Mouse (Mus musculus) bone marrow, adult 2 months (tissue): Measurements from ENCODE around the gene Colgalt2. TPM values are rescaled to one million over a fixed set of nuclear protein-coding genes. Genes with fewer than 3 reads are reported as not detected.

ENCODE experiments used
- H3K27ac ChIP-seq: fragments of 200-500 bp; 2 replicates; pipeline ENCODE4 v1.5.1; 2012; ENCODE audit warnings: low read depth, mild to moderate bottlenecking, control low read depth, inconsistent platforms, low read length; ENCODE audit not compliant: control insufficient read depth, poor library complexity, insufficient read depth
- H3K4me1 ChIP-seq: fragments of 200-500 bp; 2 replicates; pipeline ENCODE4 v1.6.1; 2011; ENCODE audit warnings: low read length; ENCODE audit not compliant: control insufficient read depth, insufficient read depth
- H3K4me3 ChIP-seq: fragments of 200-500 bp; replicated peaks from 2 replicates; pipeline ENCODE3; 2011; ENCODE audit warnings: mild to moderate bottlenecking, low read depth, low read length, control low read depth; ENCODE audit not compliant: control insufficient read depth
- CTCF ChIP-seq: fragments of 200-500 bp; IDR thresholded peaks from 2 replicates; pipeline ENCODE4 v1.5.1; 2011; ENCODE audit warnings: low read length, control low read depth; ENCODE audit not compliant: control insufficient read depth, insufficient read depth
- POLR2A ChIP-seq: fragments of 200-500 bp; IDR thresholded peaks from 2 replicates; pipeline ENCODE4 v1.6.1; 2011; ENCODE audit warnings: low read depth, mild to moderate bottlenecking, control low read depth, low read length, borderline replicate concordance; ENCODE audit not compliant: control insufficient read depth
- WGBS: fragments of 180-500 bp; shearing (Covaris S2); methylation state at CpG from one replicate; pipeline ENCODE4 v1.1.7; 2018; 5-methylcytosine and 5-hydroxymethylcytosine counted together
- polyA plus RNA-seq: library from polyadenylated mRNA; stranded (reverse); fragments of >200 nt; gene quantifications from 2 replicates; pipeline ENCODE4 v1.2.4, GENCODE M21; 2011; ENCODE audit warnings: low replicate concordance; ENCODE audit not compliant: missing spikeins, insufficient read depth, insufficient read length

Colgalt2 gene
- polyA plus RNA-seq, 1 experiment: 0.60 TPM

GRCm38 (mm10) chr1:152540304-152540887, 140.8 kb downstream of the Colgalt2 start:
- Histone ChIP-seq H3K27ac (no peak overlapping the region), H3K4me1 (no peaks in the 10 kb centered on the region; the same call in 1 of the 2 replicates), H3K4me3 (no peak overlapping the region)
- WGBS: 41% methylated on average over 3 of the region's 3 CpGs
- TF ChIP-seq CTCF (no peak), POLR2A (no peak)

- Histone ChIP-seq H3K4me3 (no peak overlapping the region), H3K4me1 (no peaks in the 10 kb centered on the region), H3K27ac (no peak overlapping the region)
- TF ChIP-seq CTCF (no peak), POLR2A (no peak)
- 85% methylated on average over 6 of the region's 6 CpGs for WGBS
Measured at GRCm38 (mm10) chr1:152542747-152543378, 143.2 kb downstream of the Colgalt2 start.

- no peak overlapping the region for H3K27ac ChIP-seq
- 82% methylated on average over 2 of the region's 2 CpGs for WGBS
- H3K4me3 ChIP-seq: no peak overlapping the region
- TF ChIP-seq CTCF: no peak
- TF ChIP-seq POLR2A: no peak
- H3K4me1 ChIP-seq: no peaks in the 10 kb centered on the region
Measured at GRCm38 (mm10) chr1:152543449-152544159, 144.0 kb downstream of the Colgalt2 start.

- TF ChIP-seq CTCF (no peak), POLR2A (no peak)
Measured at GRCm38 (mm10) chr1:152549061-152549738, 149.6 kb downstream of the Colgalt2 start.

GRCm38 (mm10) chr1:152550544-152550943, 150.9 kb downstream of the Colgalt2 start:
- no peak overlapping the region for H3K4me3 ChIP-seq
- TF ChIP-seq POLR2A: no peak
- no peak for TF ChIP-seq CTCF
- no peak overlapping the region for H3K27ac ChIP-seq
- 85% methylated on average over 2 of the region's 2 CpGs for whole genome bisulfite sequencing
- H3K4me1 ChIP-seq: no peaks in the 10 kb centered on the region; the same call in 1 of the 2 replicates

More at GRCm38 (mm10) chr1:152549061-152549738, 149.6 kb downstream of the Colgalt2 start:
- Histone ChIP-seq H3K27ac (no peak overlapping the region), H3K4me1 (no peaks in the 10 kb centered on the region), H3K4me3 (no peak overlapping the region)
- 90% methylated on average over 13 of the region's 13 CpGs for WGBS

GRCm38 (mm10) chr1:152550973-152551372, 151.3 kb downstream of the Colgalt2 start:
- Histone ChIP-seq H3K4me1 (no peaks in the 10 kb centered on the region; the same call in 1 of the 2 replicates), H3K27ac (no peak overlapping the region), H3K4me3 (no peak overlapping the region)
- TF ChIP-seq CTCF (no peak), POLR2A (no peak)
- 66% methylated on average over 3 of the region's 3 CpGs for WGBS

GRCm38 (mm10) chr1:152553912-152554547, 154.4 kb downstream of the Colgalt2 start:
- TF ChIP-seq CTCF (no peak), POLR2A (no peak)
- 30% methylated on average over 15 of the region's 15 CpGs for WGBS
- Histone ChIP-seq H3K4me1 (no peaks in the 10 kb centered on the region; the same call in 1 of the 2 replicates), H3K4me3 (no peak overlapping the region), H3K27ac (no peak overlapping the region)
